Mouse (Mus musculus): ENCODE results near the gene Borcs5. TPM values are rescaled to one million over a fixed set of nuclear protein-coding genes. Genes with fewer than 3 reads are reported as not detected.
A peak's percentile ranks its signal among the peaks of the same experiment; 100 is the strongest.

Gene Borcs5
- polyA plus RNA-seq, 1 experiment from 2014 or later = 18.4 TPM

GRCm38 (mm10) chr6:134601766-134602165, 37.5 kb upstream of the Borcs5 start:
- Histone ChIP-seq H3K4me2 (replicated peaks; ENCODE audit: low read depth, low read length) (no peak overlapping the region), H3K27me3 (replicated peaks; ENCODE audit: insufficient read depth, low read length) (no peaks in the 10 kb centered on the region), H3K9me3 (ENCODE audit: low read length) (no peaks in the 10 kb centered on the region), H3K9ac (replicated peaks; ENCODE audit: low read depth) (no peak overlapping the region), H3K4me3 (ENCODE audit: low read depth, low read length) (no peak overlapping the region), H3K36me3 (ENCODE audit: insufficient read depth, low read length) (no peaks in the 10 kb centered on the region), H3K27ac (ENCODE audit: low read length) (no peak overlapping the region), H3K4me1 (ENCODE audit: insufficient read depth, low read depth, low read length) (no peaks in the 10 kb centered on the region)
- no peak for ATAC-seq
- TF ChIP-seq EP300 (IDR thresholded peaks at IDR 0.05) (no peak), CTCF (IDR thresholded peaks at IDR 0.05) (no peak)
- no peak for DNase-seq (ENCODE audit: low spot score)
- 36% methylated on average over 3 of the region's 3 CpGs for WGBS

DNA sequence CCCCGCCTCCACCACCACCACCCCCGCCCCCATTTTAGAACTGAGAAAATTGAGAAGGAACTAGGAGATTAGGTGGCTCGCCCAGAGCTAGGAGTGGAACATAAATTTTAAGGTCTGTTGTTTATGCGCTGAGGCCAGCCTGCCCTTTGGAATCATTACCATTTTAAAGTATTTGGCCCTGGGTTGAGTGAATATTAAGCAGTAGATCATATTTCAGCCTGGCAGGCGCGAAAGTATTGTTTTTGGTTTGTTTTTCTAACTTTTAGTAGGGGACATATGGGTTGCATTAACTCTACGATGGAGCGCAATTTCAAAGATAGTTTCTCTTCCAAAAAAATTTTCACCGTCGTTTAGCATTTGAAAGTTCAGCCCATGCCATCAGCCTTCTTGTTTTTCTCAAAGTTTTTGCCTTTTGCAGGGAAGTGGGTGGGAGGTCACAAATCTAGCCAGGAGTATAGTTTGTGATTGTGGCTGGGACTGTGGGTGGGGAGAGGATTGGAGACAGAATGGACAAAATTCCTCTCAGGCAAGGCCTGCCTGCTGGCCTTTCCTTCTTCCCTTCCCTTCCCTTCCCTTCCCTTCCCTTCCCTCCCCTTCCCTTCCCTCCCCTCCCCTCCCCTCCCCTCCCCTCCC, 36.8 kb upstream of the Borcs5 start:
- H3K4me1 ChIP-seq (ENCODE audit: insufficient read depth, low read depth, low read length) = no peaks in the 10 kb centered on the region
- TF ChIP-seq EP300 (IDR thresholded peaks at IDR 0.05) (no peak), CTCF (IDR thresholded peaks at IDR 0.05) (no peak)
- H3K9ac ChIP-seq (replicated peaks; ENCODE audit: low read depth) = no peak overlapping the region
- no peak overlapping the region for H3K4me3 ChIP-seq (ENCODE audit: low read depth, low read length)
- no peaks in the 10 kb centered on the region for H3K27me3 ChIP-seq (replicated peaks; ENCODE audit: insufficient read depth, low read length)
- H3K9me3 ChIP-seq (ENCODE audit: low read length) = no peaks in the 10 kb centered on the region
- no peak overlapping the region for H3K4me2 ChIP-seq (replicated peaks; ENCODE audit: low read depth, low read length)
- H3K36me3 ChIP-seq (ENCODE audit: insufficient read depth, low read length) = no peaks in the 10 kb centered on the region
- WGBS = 48% methylated on average over 10 of the region's 10 CpGs
- DNase-seq (ENCODE audit: low spot score) (no peak), ATAC-seq (no peak)
- H3K27ac ChIP-seq (ENCODE audit: low read length) = no peak overlapping the region

GRCm38 (mm10) chr6:134605196-134605595, 34.1 kb upstream of the Borcs5 start:
- ATAC-seq = no peak
- 86% methylated on average over 3 of the region's 3 CpGs for WGBS
- TF ChIP-seq EP300 (IDR thresholded peaks at IDR 0.05) (no peak), CTCF (IDR thresholded peaks at IDR 0.05) (no peak)

GRCm38 (mm10) chr6:134606540-134606939, 32.8 kb upstream of the Borcs5 start:
- Histone ChIP-seq H3K9ac (replicated peaks; ENCODE audit: low read depth) (no peak overlapping the region), H3K27ac (ENCODE audit: low read length) (peak overlapping the region; percentile 26; the same call in 1 of the 2 replicates), H3K27me3 (replicated peaks; ENCODE audit: insufficient read depth, low read length) (no peaks in the 10 kb centered on the region), H3K4me2 (replicated peaks; ENCODE audit: low read depth, low read length) (0 out of 2 replicates have a peak overlapping the region, but pooled peaks have one; percentile 17), H3K4me3 (ENCODE audit: low read depth, low read length) (no peak overlapping the region), H3K36me3 (ENCODE audit: insufficient read depth, low read length) (no peaks in the 10 kb centered on the region), H3K4me1 (ENCODE audit: insufficient read depth, low read depth, low read length) (no peaks in the 10 kb centered on the region), H3K9me3 (ENCODE audit: low read length) (no peaks in the 10 kb centered on the region)
- TF ChIP-seq CTCF (IDR thresholded peaks at IDR 0.05) (no peak), EP300 (IDR thresholded peaks at IDR 0.05) (no peak)
- WGBS = 26% methylated on average over 6 of the region's 6 CpGs
- peak; percentile 51 for DNase-seq (ENCODE audit: low spot score)
- ATAC-seq = peak; percentile 58

More at GRCm38 (mm10) chr6:134605196-134605595, 34.1 kb upstream of the Borcs5 start:
- no peak overlapping the region for H3K27ac ChIP-seq (ENCODE audit: low read length)
- H3K9me3 ChIP-seq (ENCODE audit: low read length) = no peaks in the 10 kb centered on the region
- H3K27me3 ChIP-seq (replicated peaks; ENCODE audit: insufficient read depth, low read length) = no peaks in the 10 kb centered on the region
- H3K9ac ChIP-seq (replicated peaks; ENCODE audit: low read depth) = no peak overlapping the region
- no peak overlapping the region for H3K4me3 ChIP-seq (ENCODE audit: low read depth, low read length)
- H3K36me3 ChIP-seq (ENCODE audit: insufficient read depth, low read length) = no peaks in the 10 kb centered on the region
- H3K4me2 ChIP-seq (replicated peaks; ENCODE audit: low read depth, low read length) = no peak overlapping the region
- H3K4me1 ChIP-seq (ENCODE audit: insufficient read depth, low read depth, low read length) = no peaks in the 10 kb centered on the region
- no peak for DNase-seq (ENCODE audit: low spot score)

- Histone ChIP-seq H3K36me3 (ENCODE audit: insufficient read depth, low read length) (no peaks in the 10 kb centered on the region), H3K4me3 (ENCODE audit: low read depth, low read length) (no peak overlapping the region), H3K4me1 (ENCODE audit: insufficient read depth, low read depth, low read length) (no peaks in the 10 kb centered on the region), H3K27ac (ENCODE audit: low read length) (peak overlapping the region; percentile 59), H3K9ac (replicated peaks; ENCODE audit: low read depth) (no peak overlapping the region), H3K4me2 (replicated peaks; ENCODE audit: low read depth, low read length) (0 out of 2 replicates have a peak overlapping the region, but pooled peaks have one; percentile 17), H3K27me3 (replicated peaks; ENCODE audit: insufficient read depth, low read length) (no peaks in the 10 kb centered on the region), H3K9me3 (ENCODE audit: low read length) (no peaks in the 10 kb centered on the region)
- DNase-seq (ENCODE audit: low spot score) (peak; percentile 89), ATAC-seq (peak; percentile 74)
- WGBS = 40% methylated on average over 9 of the region's 9 CpGs
- no peak for TF ChIP-seq EP300 (IDR thresholded peaks at IDR 0.05)
- peak; percentile 91 for TF ChIP-seq CTCF (IDR thresholded peaks at IDR 0.05)
These were observed 32.2 kb upstream of the Borcs5 start for GRCm38 (mm10) chr6:134606949-134607746.

GRCm38 (mm10) chr6:134610380-134610779, 28.9 kb upstream of the Borcs5 start:
- Histone ChIP-seq H3K27me3 (replicated peaks; ENCODE audit: insufficient read depth, low read length) (no peaks in the 10 kb centered on the region), H3K9ac (replicated peaks; ENCODE audit: low read depth) (no peak overlapping the region), H3K4me2 (replicated peaks; ENCODE audit: low read depth, low read length) (no peak overlapping the region), H3K36me3 (ENCODE audit: insufficient read depth, low read length) (no peaks in the 10 kb centered on the region), H3K4me3 (ENCODE audit: low read depth, low read length) (no peak overlapping the region), H3K4me1 (ENCODE audit: insufficient read depth, low read depth, low read length) (no peaks in the 10 kb centered on the region; the same call in 1 of the 2 replicates), H3K27ac (ENCODE audit: low read length) (no peak overlapping the region), H3K9me3 (ENCODE audit: low read length) (no peaks in the 10 kb centered on the region)
- 83% methylated on average over 9 of the region's 9 CpGs for WGBS
- TF ChIP-seq CTCF (IDR thresholded peaks at IDR 0.05) (no peak), EP300 (IDR thresholded peaks at IDR 0.05) (no peak)
- ATAC-seq = no peak
- DNase-seq (ENCODE audit: low spot score) = no peak

Data from lung, postnatal 0 days (tissue).